Mouse (Mus musculus): ENCODE data around the gene Rps12.

DNA sequence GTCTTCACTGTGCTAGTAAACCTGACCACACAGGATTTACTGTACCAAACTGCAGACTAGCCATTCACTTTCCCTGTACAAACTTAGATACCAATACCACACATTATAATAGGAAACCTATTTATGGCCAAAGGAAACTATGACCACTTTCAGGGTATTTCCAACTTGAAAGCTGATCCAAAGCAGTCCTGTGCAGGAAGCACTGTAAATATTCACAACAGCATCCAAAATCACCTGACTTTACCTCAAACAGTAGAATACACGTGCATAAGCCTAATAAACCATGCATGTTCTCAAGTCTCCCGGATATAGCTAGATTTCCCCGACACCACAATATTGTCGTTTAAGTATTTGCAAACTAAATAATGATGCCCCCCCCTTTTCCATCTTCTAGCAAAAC lies 1.0 kb downstream of the Rps12 start:
- no peak for TF ChIP-seq CTCF (IDR thresholded peaks at IDR 0.05; ENCODE audit: low read depth)
- TF ChIP-seq EP300 (IDR thresholded peaks at IDR 0.05; ENCODE audit: low read depth), result no peak
